Comparison of ENCODE assay signal across 11 mouse cellular contexts in the genomic region with DNA sequence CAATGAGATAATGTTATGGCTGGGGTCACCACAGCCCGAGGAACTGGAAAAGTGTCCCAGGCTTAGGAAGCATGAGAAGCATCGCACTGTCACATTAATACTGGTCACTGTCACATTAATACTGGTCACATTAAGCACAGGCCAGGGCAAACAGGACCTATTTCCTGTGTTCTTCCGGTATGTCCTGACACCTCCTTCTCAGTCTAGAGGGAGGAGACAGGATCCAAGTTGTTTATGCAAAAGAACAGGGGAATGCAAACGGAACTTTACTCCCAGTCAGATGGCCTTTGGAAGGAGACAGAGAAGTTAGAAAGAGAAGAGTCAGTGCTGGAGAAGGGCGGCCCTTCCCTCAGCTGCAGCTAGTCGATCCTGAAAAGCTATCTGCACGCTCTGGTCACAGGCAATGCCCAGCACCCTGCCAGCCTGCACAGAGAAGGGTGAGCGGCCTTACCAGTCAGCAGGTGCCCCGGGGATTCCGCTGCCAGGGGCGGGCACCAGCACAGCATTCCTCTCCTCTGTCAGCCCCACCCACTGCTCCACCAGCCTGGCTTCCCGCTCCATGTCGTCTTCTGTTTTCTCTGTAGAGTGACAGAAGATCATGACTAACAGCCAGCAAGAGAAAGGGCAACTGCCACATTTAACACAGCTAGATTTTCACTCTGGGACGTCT. TPM values are rescaled to one million over a fixed set of nuclear protein-coding genes. Genes with fewer than 3 reads are reported as not detected.
DNase-seq lines count a peak whose midpoint lies in the region; ATAC-seq and TF ChIP-seq lines count a peak whose summit lies in the region.
"Had no signal": no experiment of that assay in that cellular context is flagged by ENCODE, and none has a peak within 500 bp of the region (broad histone marks: within the 10 kb centered on the region; RNA-seq: fewer than 3 reads in every experiment).

No protein-coding gene starts in this region.

- no peak for TF ChIP-seq CTCF in lung, embryonic 14.5 days (IDR thresholded peaks at IDR 0.05; ENCODE audit: low read depth)
- no peak for TF ChIP-seq CTCF in lung, adult 2 months (IDR thresholded peaks at IDR 0.05; ENCODE audit: insufficient read depth, low read length)

- H3K4me3 ChIP-seq in lung, embryonic 14.5 days (ENCODE audit: low read depth, low read length) = no peak overlapping the region
- no peak overlapping the region for H3K4me3 ChIP-seq in lung, adult 2 months (replicated peaks; ENCODE audit: extremely low read depth, low read depth, low read length)
- H3K4me3 ChIP-seq in kidney, embryonic 16.5 days (ENCODE audit: low read length) = no peak overlapping the region
- H3K4me3 ChIP-seq: embryonic facial prominence, embryonic 15.5 days; forebrain, embryonic 15.5 days had no signal

- no peak for ATAC-seq in lung, embryonic 14.5 days (ENCODE audit: insufficient read depth)
- ATAC-seq in kidney, embryonic 16.5 days (ENCODE audit: low FRiP score, low TSS enrichment) = peak; percentile 59
- ATAC-seq in erythroid progenitor cell, adult 5-6 weeks (replicated peaks; ENCODE audit: low FRiP score, poor library complexity, severe bottlenecking) = no peak
- ATAC-seq: forebrain, embryonic 15.5 days had no signal

- peak; percentile 45 for DNase-seq in adrenal gland, postnatal 14 days
- DNase-seq in adrenal gland, adult 8-10 months = no peak
- peak; percentile 9 for DNase-seq in lung, embryonic 14.5 days
- DNase-seq in lung, adult 2 months = no peak
- DNase-seq in skeletal muscle tissue, adult 2 months (ENCODE audit: low read depth, low spot score) = peak; percentile 83
- no peak for DNase-seq in cerebellum, postnatal 25 days

- WGBS in lung, embryonic 14.5 days = 51% methylated on average over 14 of the region's 14 CpGs
- WGBS in lung, adult 2 months = 46% methylated on average over 14 of the region's 14 CpGs
- WGBS in kidney, embryonic 16.5 days = 57% methylated on average over 14 of the region's 14 CpGs

- no peak overlapping the region for H3K9ac ChIP-seq in lung, embryonic 14.5 days
- 0 out of 2 replicates have a peak overlapping the region, but pooled peaks have one; percentile 7 for H3K9ac ChIP-seq in kidney, embryonic 16.5 days (replicated peaks; ENCODE audit: low read length)
- H3K9ac ChIP-seq: embryonic facial prominence, embryonic 15.5 days; forebrain, embryonic 15.5 days; hindbrain, embryonic 14.5 days had no signal

- no peaks in the 10 kb centered on the region for H3K4me1 ChIP-seq in lung, embryonic 14.5 days (ENCODE audit: insufficient read depth)
- no peaks in the 10 kb centered on the region; the same call in 1 of the 2 replicates for H3K4me1 ChIP-seq in lung, adult 2 months (ENCODE audit: control insufficient read depth, insufficient read depth, low read length)
- H3K4me1 ChIP-seq in kidney, embryonic 16.5 days (ENCODE audit: insufficient read depth, low read length) = peaks cover 11% of the 10 kb centered on the region
- H3K4me1 ChIP-seq: embryonic facial prominence, embryonic 15.5 days; forebrain, embryonic 15.5 days had no signal

- H3K9me3 ChIP-seq in lung, embryonic 14.5 days (ENCODE audit: low read depth, low read length) = no peaks in the 10 kb centered on the region
- H3K9me3 ChIP-seq in kidney, embryonic 16.5 days (ENCODE audit: low read length) = no peaks in the 10 kb centered on the region
- H3K9me3 ChIP-seq: embryonic facial prominence, embryonic 15.5 days; forebrain, embryonic 15.5 days had no signal

- no peak for TF ChIP-seq POLR2A in lung, adult 2 months (IDR thresholded peaks at IDR 0.05; ENCODE audit: borderline replicate concordance, extremely low read depth, low read depth, low read length)

- H3K27ac ChIP-seq in lung, embryonic 14.5 days (ENCODE audit: low read depth) = no peak overlapping the region
- peak overlapping the region; percentile 45; the same call in 1 of the 2 replicates for H3K27ac ChIP-seq in kidney, embryonic 16.5 days (ENCODE audit: low read length)
- H3K27ac ChIP-seq: embryonic facial prominence, embryonic 15.5 days; forebrain, embryonic 15.5 days; hindbrain, embryonic 14.5 days had no signal

- H3K36me3 ChIP-seq in lung, embryonic 14.5 days (ENCODE audit: insufficient read depth) = peaks cover 61% of the 10 kb centered on the region
- peaks cover 29% of the 10 kb centered on the region for H3K36me3 ChIP-seq in kidney, embryonic 16.5 days (ENCODE audit: insufficient read depth, low read length)

- no peak overlapping the region for H3K4me2 ChIP-seq in lung, embryonic 14.5 days
- H3K4me2 ChIP-seq in kidney, embryonic 16.5 days (replicated peaks; ENCODE audit: low read depth, low read length) = no peak overlapping the region
- H3K4me2 ChIP-seq: embryonic facial prominence, embryonic 15.5 days; forebrain, embryonic 15.5 days; hindbrain, embryonic 14.5 days had no signal

- H3K27me3 ChIP-seq in lung, embryonic 14.5 days (ENCODE audit: insufficient read depth, low read length) = no peaks in the 10 kb centered on the region
- H3K27me3 ChIP-seq in kidney, embryonic 16.5 days (ENCODE audit: insufficient read depth, low read length) = no peaks in the 10 kb centered on the region
- H3K27me3 ChIP-seq: embryonic facial prominence, embryonic 15.5 days; forebrain, embryonic 15.5 days had no signal

RNA-seq across cellular contexts. Expression of gene Nup153, which starts 49.0 kb away (rescaled TPM):
- total RNA-seq in adrenal gland, postnatal 14 days (2021) = 62.9 and 63.4 TPM in 2 replicates
- 10 to 100 TPM; 45.2 to 67.6 (median 53.9) TPM for total RNA-seq in adrenal gland, adult 8-10 months (2022)
- 42.3 and 42.8 TPM in 2 replicates for polyA plus RNA-seq in lung, embryonic 14.5 days (2014; fragmentation: Nextera tagmentation; extraction: Ambion mirVana)
- polyA plus RNA-seq in lung, adult 2 months (2012; rRNA removed) = 58.8 and 70.4 TPM in 2 replicates
- polyA plus RNA-seq in kidney, embryonic 16.5 days (2015; fragmentation: Nextera tagmentation; extraction: Ambion mirVana) = 23.0 and 23.3 TPM in 2 replicates
- total RNA-seq in erythroid progenitor cell, adult 5-6 weeks (2015; ENCODE audit: low replicate concordance) = 135 and 150 TPM in 2 replicates
- 120 and 128 TPM in 2 replicates for total RNA-seq in erythroid progenitor cell, adult 5-6 weeks (2017; ENCODE audit: low replicate concordance)

Comparison
In these comparisons a context has a peak if more than half of its experiments do, and no peak if none do; other contexts are left out.
1. DNase-seq: peak in adrenal gland, postnatal 14 days (single experiment), lung, embryonic 14.5 days (single experiment) and skeletal muscle tissue, adult 2 months (single experiment); none in adrenal gland, adult 8-10 months (single experiment), lung, adult 2 months (single experiment) and cerebellum, postnatal 25 days (0 of 2).